Mouse (Mus musculus) kidney, adult 2 months (tissue): ENCODE data around the gene 1700069L16Rik. TPM values are rescaled to one million over a fixed set of nuclear protein-coding genes. Genes with fewer than 3 reads are reported as not detected.

Source experiments
- DNase-seq: peaks from one replicate; pipeline ENCODE4 v3.0.0; 2021
- H3K27ac ChIP-seq: fragments of 200-500 bp; 2 replicates; pipeline ENCODE4 v1.5.1; 2012; ENCODE audit warnings: low read depth, low read length, control low read depth, inconsistent platforms; ENCODE audit not compliant: insufficient read depth
- H3K27me3 ChIP-seq: fragments of 200-500 bp; replicated peaks from 2 replicates; pipeline ENCODE4 v1.6.1; 2012; ENCODE audit warnings: mild to moderate bottlenecking, moderate library complexity, low read length, inconsistent platforms; ENCODE audit not compliant: control insufficient read depth, insufficient read depth
- H3K36me3 ChIP-seq: fragments of 200-500 bp; 2 replicates; pipeline ENCODE4 v1.6.1; 2012; ENCODE audit warnings: mild to moderate bottlenecking, moderate library complexity, low read length, inconsistent platforms; ENCODE audit not compliant: control insufficient read depth, insufficient read depth
- H3K4me1 ChIP-seq: fragments of 200-500 bp; 2 replicates; pipeline ENCODE4 v1.6.1; 2011; ENCODE audit warnings: low read length; ENCODE audit not compliant: control insufficient read depth, insufficient read depth
- H3K4me3 ChIP-seq: fragments of 200-500 bp; 2 replicates; pipeline ENCODE4 v1.5.1; 2011; ENCODE audit warnings: mild to moderate bottlenecking, low read depth, low read length, control low read depth; ENCODE audit not compliant: insufficient read depth
- CTCF ChIP-seq: fragments of 200-500 bp; conservative IDR thresholded peaks from 2 replicates; pipeline ENCODE4 v1.5.1; 2011; ENCODE audit warnings: low read depth, mild to moderate bottlenecking, control low read depth, low read length, moderate library complexity, mixed read lengths; ENCODE audit not compliant: insufficient read depth, insufficient read length
- POLR2A ChIP-seq: fragments of 200-500 bp; IDR thresholded peaks from one replicate; pipeline ENCODE4 v1.6.1; 2011; ENCODE audit warnings: low read depth, low read length, control low read depth
- WGBS: fragments of 180-500 bp; shearing (Covaris S2); methylation state at CpG from one replicate; pipeline ENCODE4 v1.1.7; 2018; 5-methylcytosine and 5-hydroxymethylcytosine counted together
- polyA plus RNA-seq: library from polyadenylated mRNA; depleted of rRNA; stranded (reverse); fragments of >200 nt; gene quantifications from 2 replicates; pipeline ENCODE4 v1.2.3, GENCODE M21; 2012

The 1700069L16Rik gene
- polyA plus RNA-seq, 1 experiment: not detected

GRCm38 (mm10) chr5:113726618-113727017, 2.0 kb upstream of the 1700069L16Rik start:
- Histone ChIP-seq H3K4me3 (no peak overlapping the region), H3K4me1 (no peaks in the 10 kb centered on the region), H3K27ac (no peak overlapping the region), H3K27me3 (no peaks in the 10 kb centered on the region), H3K36me3 (no peaks in the 10 kb centered on the region)
- no peak for DNase-seq
- no peak for TF ChIP-seq CTCF
- TF ChIP-seq POLR2A: no peak
- 68% methylated on average over 6 of the region's 6 CpGs for WGBS

- Histone ChIP-seq H3K4me1 (no peaks in the 10 kb centered on the region), H3K27me3 (no peaks in the 10 kb centered on the region), H3K4me3 (no peak overlapping the region), H3K36me3 (no peaks in the 10 kb centered on the region), H3K27ac (no peak overlapping the region)
- DNase-seq: no peak
- WGBS: 61% methylated on average over 12 of the region's 12 CpGs
- TF ChIP-seq POLR2A (no peak), CTCF (no peak)
These were observed 845 bp upstream of the 1700069L16Rik start for GRCm38 (mm10) chr5:113725417-113725816.

- TF ChIP-seq CTCF (no peak), POLR2A (no peak)
- DNase-seq: no peak
- no peaks in the 10 kb centered on the region for H3K36me3 ChIP-seq
- H3K4me1 ChIP-seq: no peaks in the 10 kb centered on the region
- H3K4me3 ChIP-seq: no peak overlapping the region
- H3K27me3 ChIP-seq: no peaks in the 10 kb centered on the region
- no peak overlapping the region for H3K27ac ChIP-seq
- 41% methylated on average over 8 of the region's 8 CpGs for WGBS
These were observed 870 bp downstream of the 1700069L16Rik start for GRCm38 (mm10) chr5:113723567-113724237.

- no peaks in the 10 kb centered on the region for H3K4me1 ChIP-seq
- TF ChIP-seq POLR2A (no peak), CTCF (no peak)
- no peak overlapping the region for H3K27ac ChIP-seq
- no peaks in the 10 kb centered on the region for H3K27me3 ChIP-seq
- 81% methylated on average over 10 of the region's 10 CpGs for WGBS
- no peak overlapping the region for H3K4me3 ChIP-seq
- peak; percentile 27 for DNase-seq
- H3K36me3 ChIP-seq: no peaks in the 10 kb centered on the region
These were observed 2.2 kb downstream of the 1700069L16Rik start for GRCm38 (mm10) chr5:113722224-113723013.

GRCm38 (mm10) chr5:113719221-113719661, 5.3 kb downstream of the 1700069L16Rik start:
- WGBS: 70% methylated on average over 8 of the region's 8 CpGs
- H3K27ac ChIP-seq: no peak overlapping the region
- DNase-seq: no peak
- H3K27me3 ChIP-seq: no peaks in the 10 kb centered on the region
- H3K36me3 ChIP-seq: no peaks in the 10 kb centered on the region
- H3K4me1 ChIP-seq: no peaks in the 10 kb centered on the region
- no peak for TF ChIP-seq POLR2A
- no peak for TF ChIP-seq CTCF
- no peak overlapping the region for H3K4me3 ChIP-seq

- DNase-seq: peak; percentile 15
- TF ChIP-seq POLR2A (no peak), CTCF (no peak)
- Histone ChIP-seq H3K36me3 (no peaks in the 10 kb centered on the region), H3K27ac (no peak overlapping the region), H3K27me3 (no peaks in the 10 kb centered on the region), H3K4me1 (no peaks in the 10 kb centered on the region), H3K4me3 (no peak overlapping the region)
- WGBS: 13% methylated on average over 12 of the region's 12 CpGs
These were observed 7.8 kb downstream of the 1700069L16Rik start for GRCm38 (mm10) chr5:113716581-113717388.

GRCm38 (mm10) chr5:113712861-113713260, 11.7 kb downstream of the 1700069L16Rik start:
- Histone ChIP-seq H3K4me3 (no peak overlapping the region), H3K27me3 (no peaks in the 10 kb centered on the region), H3K4me1 (no peaks in the 10 kb centered on the region), H3K27ac (no peak overlapping the region), H3K36me3 (no peaks in the 10 kb centered on the region)
- 80% methylated on average over 2 of the region's 2 CpGs for WGBS
- no peak for DNase-seq
- no peak for TF ChIP-seq CTCF
- no peak for TF ChIP-seq POLR2A
